Mouse (Mus musculus): ENCODE results near the gene Whamm. TPM values are rescaled to one million over a fixed set of nuclear protein-coding genes. Genes with fewer than 3 reads are reported as not detected.
A peak's percentile ranks its signal among the peaks of the same experiment; 100 is the strongest.

The Whamm gene
- polyA plus RNA-seq, 1 experiment from 2014 or later = 6.9 TPM

- Histone ChIP-seq H3K4me3 (ENCODE audit: low read depth, low read length) (no peak overlapping the region), H3K4me2 (ENCODE audit: low read depth, low read length) (no peak overlapping the region), H3K9me3 (ENCODE audit: control insufficient read depth, low read length) (no peaks in the 10 kb centered on the region), H3K9ac (ENCODE audit: low read depth, low read length) (no peak overlapping the region), H3K36me3 (ENCODE audit: control insufficient read depth, insufficient read depth, low read length) (peaks cover 56% of the 10 kb centered on the region), H3K27me3 (replicated peaks; ENCODE audit: control insufficient read depth, insufficient read depth, low read length) (no peaks in the 10 kb centered on the region), H3K4me1 (ENCODE audit: control insufficient read depth, insufficient read depth, low read length) (no peaks in the 10 kb centered on the region), H3K27ac (replicated peaks; ENCODE audit: low read depth, low read length) (no peak overlapping the region)
- 85% methylated on average over 5 of the region's 5 CpGs for WGBS
- DNase-seq (ENCODE audit: low spot score) = no peak
- ATAC-seq (ENCODE audit: low read depth) = no peak
These were observed 24.0 kb downstream of the Whamm start for GRCm38 (mm10) chr7:81595056-81595455.

- no peak overlapping the region for H3K4me3 ChIP-seq (ENCODE audit: low read depth, low read length)
- H3K27me3 ChIP-seq (replicated peaks; ENCODE audit: control insufficient read depth, insufficient read depth, low read length) = no peaks in the 10 kb centered on the region
- no peaks in the 10 kb centered on the region for H3K4me1 ChIP-seq (ENCODE audit: control insufficient read depth, insufficient read depth, low read length)
- H3K4me2 ChIP-seq (ENCODE audit: low read depth, low read length) = no peak overlapping the region
- H3K9ac ChIP-seq (ENCODE audit: low read depth, low read length) = no peak overlapping the region
- H3K9me3 ChIP-seq (ENCODE audit: control insufficient read depth, low read length) = no peaks in the 10 kb centered on the region
- WGBS = 81% methylated on average over 6 of the region's 6 CpGs
- H3K36me3 ChIP-seq (ENCODE audit: control insufficient read depth, insufficient read depth, low read length) = peaks cover 51% of the 10 kb centered on the region
- DNase-seq (ENCODE audit: low spot score) = no peak
- no peak overlapping the region for H3K27ac ChIP-seq (replicated peaks; ENCODE audit: low read depth, low read length)
- no peak for ATAC-seq (ENCODE audit: low read depth)
These were observed 25.0 kb downstream of the Whamm start for GRCm38 (mm10) chr7:81596086-81596485.

DNA sequence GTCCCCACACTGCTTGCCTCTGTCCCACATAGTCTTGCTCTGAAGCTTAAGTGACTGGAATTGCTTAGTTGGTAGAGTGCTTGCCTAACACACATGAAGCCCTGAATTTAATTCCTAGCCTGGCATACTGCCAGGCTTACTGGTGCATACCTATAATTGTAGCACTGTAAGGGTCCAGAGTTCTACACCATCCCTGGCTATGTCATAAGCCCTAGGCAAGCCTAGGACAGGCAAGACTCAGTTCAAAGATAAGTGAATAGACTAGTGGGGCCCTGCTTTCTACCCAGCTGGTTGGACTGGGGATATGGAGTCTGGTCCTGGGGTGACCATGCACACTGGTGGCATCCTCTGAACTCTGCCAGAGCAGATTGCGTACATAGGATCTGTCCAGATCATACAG lies 26.6 kb downstream of the Whamm start:
- Histone ChIP-seq H3K9ac (ENCODE audit: low read depth, low read length) (no peak overlapping the region), H3K4me1 (ENCODE audit: control insufficient read depth, insufficient read depth, low read length) (no peaks in the 10 kb centered on the region), H3K4me2 (ENCODE audit: low read depth, low read length) (no peak overlapping the region), H3K27ac (replicated peaks; ENCODE audit: low read depth, low read length) (no peak overlapping the region), H3K36me3 (ENCODE audit: control insufficient read depth, insufficient read depth, low read length) (peaks cover 36% of the 10 kb centered on the region; the same call in 1 of the 2 replicates), H3K9me3 (ENCODE audit: control insufficient read depth, low read length) (no peaks in the 10 kb centered on the region), H3K27me3 (replicated peaks; ENCODE audit: control insufficient read depth, insufficient read depth, low read length) (no peaks in the 10 kb centered on the region), H3K4me3 (ENCODE audit: low read depth, low read length) (no peak overlapping the region)
- 96% methylated on average over 1 of the region's 1 CpGs for WGBS
- ATAC-seq (ENCODE audit: low read depth) = no peak
- DNase-seq (ENCODE audit: low spot score) = no peak

GRCm38 (mm10) chr7:81599379-81600280 lies 28.6 kb downstream of the Whamm start:
- ATAC-seq (ENCODE audit: low read depth) (no peak), DNase-seq (ENCODE audit: low spot score) (no peak)
- peaks cover 23% of the 10 kb centered on the region; the same call in 1 of the 2 replicates for H3K36me3 ChIP-seq (ENCODE audit: control insufficient read depth, insufficient read depth, low read length)
- H3K4me2 ChIP-seq (ENCODE audit: low read depth, low read length) = no peak overlapping the region
- H3K4me3 ChIP-seq (ENCODE audit: low read depth, low read length) = no peak overlapping the region
- no peak overlapping the region for H3K9ac ChIP-seq (ENCODE audit: low read depth, low read length)
- no peaks in the 10 kb centered on the region for H3K9me3 ChIP-seq (ENCODE audit: control insufficient read depth, low read length)
- no peak overlapping the region for H3K27ac ChIP-seq (replicated peaks; ENCODE audit: low read depth, low read length)
- 61% methylated on average over 8 of the region's 8 CpGs for WGBS
- no peaks in the 10 kb centered on the region for H3K27me3 ChIP-seq (replicated peaks; ENCODE audit: control insufficient read depth, insufficient read depth, low read length)
- no peaks in the 10 kb centered on the region for H3K4me1 ChIP-seq (ENCODE audit: control insufficient read depth, insufficient read depth, low read length)

GRCm38 (mm10) chr7:81604991-81605390 lies 33.9 kb downstream of the Whamm start:
- ATAC-seq (ENCODE audit: low read depth) (no peak), DNase-seq (ENCODE audit: low spot score) (no peak)
- 77% methylated on average over 5 of the region's 5 CpGs for WGBS
- no peak overlapping the region for H3K9ac ChIP-seq (ENCODE audit: low read depth, low read length)
- H3K36me3 ChIP-seq (ENCODE audit: control insufficient read depth, insufficient read depth, low read length) = no peaks in the 10 kb centered on the region
- no peak overlapping the region for H3K27ac ChIP-seq (replicated peaks; ENCODE audit: low read depth, low read length)
- H3K4me3 ChIP-seq (ENCODE audit: low read depth, low read length) = no peak overlapping the region
- no peaks in the 10 kb centered on the region for H3K4me1 ChIP-seq (ENCODE audit: control insufficient read depth, insufficient read depth, low read length)
- H3K27me3 ChIP-seq (replicated peaks; ENCODE audit: control insufficient read depth, insufficient read depth, low read length) = no peaks in the 10 kb centered on the region
- H3K9me3 ChIP-seq (ENCODE audit: control insufficient read depth, low read length) = no peaks in the 10 kb centered on the region
- H3K4me2 ChIP-seq (ENCODE audit: low read depth, low read length) = no peak overlapping the region

DNA sequence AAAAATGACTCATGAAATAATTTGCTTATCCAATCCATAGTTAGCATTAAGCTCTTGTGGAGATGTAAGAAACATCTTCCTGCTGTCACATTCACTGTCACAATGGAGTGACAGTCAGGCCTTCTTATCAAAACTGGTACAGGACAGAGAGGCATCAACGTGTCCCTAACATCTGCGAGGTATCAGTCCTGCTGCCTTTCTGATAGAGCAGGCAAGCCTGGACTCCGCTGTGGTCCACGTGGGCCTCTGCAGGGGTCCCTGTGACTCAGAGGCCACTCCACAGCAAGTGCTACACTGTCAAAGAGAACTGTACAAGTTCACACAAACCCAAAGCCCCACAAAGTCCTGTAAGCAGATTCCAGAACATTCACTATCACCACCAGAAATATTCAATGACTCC lies 34.4 kb downstream of the Whamm start:
- Histone ChIP-seq H3K27ac (replicated peaks; ENCODE audit: low read depth, low read length) (no peak overlapping the region), H3K9me3 (ENCODE audit: control insufficient read depth, low read length) (no peaks in the 10 kb centered on the region), H3K4me1 (ENCODE audit: control insufficient read depth, insufficient read depth, low read length) (no peaks in the 10 kb centered on the region), H3K36me3 (ENCODE audit: control insufficient read depth, insufficient read depth, low read length) (no peaks in the 10 kb centered on the region), H3K27me3 (replicated peaks; ENCODE audit: control insufficient read depth, insufficient read depth, low read length) (no peaks in the 10 kb centered on the region), H3K4me2 (ENCODE audit: low read depth, low read length) (no peak overlapping the region), H3K9ac (ENCODE audit: low read depth, low read length) (no peak overlapping the region), H3K4me3 (ENCODE audit: low read depth, low read length) (no peak overlapping the region)
- ATAC-seq (ENCODE audit: low read depth) (no peak), DNase-seq (ENCODE audit: low spot score) (no peak)
- 71% methylated on average over 4 of the region's 4 CpGs for WGBS

- Histone ChIP-seq H3K4me2 (ENCODE audit: low read depth, low read length) (no peak overlapping the region), H3K27me3 (replicated peaks; ENCODE audit: control insufficient read depth, insufficient read depth, low read length) (no peaks in the 10 kb centered on the region), H3K27ac (replicated peaks; ENCODE audit: low read depth, low read length) (no peak overlapping the region), H3K4me3 (ENCODE audit: low read depth, low read length) (no peak overlapping the region), H3K36me3 (ENCODE audit: control insufficient read depth, insufficient read depth, low read length) (no peaks in the 10 kb centered on the region), H3K9me3 (ENCODE audit: control insufficient read depth, low read length) (no peaks in the 10 kb centered on the region), H3K4me1 (ENCODE audit: control insufficient read depth, insufficient read depth, low read length) (no peaks in the 10 kb centered on the region), H3K9ac (ENCODE audit: low read depth, low read length) (no peak overlapping the region)
- WGBS = 56% methylated on average over 5 of the region's 5 CpGs
- no peak for ATAC-seq (ENCODE audit: low read depth)
- no peak for DNase-seq (ENCODE audit: low spot score)
These were observed 35.4 kb downstream of the Whamm start for GRCm38 (mm10) chr7:81606452-81606851.

DNA sequence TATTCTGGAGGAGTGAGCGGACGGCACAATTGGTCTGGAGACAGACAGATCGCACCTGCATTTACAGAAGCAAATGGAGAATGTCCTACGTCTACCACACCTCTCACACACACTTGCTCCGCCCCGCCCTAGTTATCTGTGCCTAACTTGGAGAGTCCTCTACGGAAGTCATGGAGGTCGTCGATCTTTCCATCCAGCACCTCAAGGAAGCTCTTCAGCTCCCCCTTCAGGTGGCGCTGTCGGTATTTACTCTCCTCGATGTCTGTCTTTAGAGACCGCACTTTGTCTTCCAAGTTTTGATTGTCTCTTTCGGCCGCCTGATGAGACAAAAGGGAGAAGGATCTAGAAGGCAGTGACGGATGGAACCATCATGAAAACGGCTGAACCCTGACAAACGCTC lies 39.1 kb downstream of the Whamm start:
- WGBS = 63% methylated on average over 18 of the region's 18 CpGs

More for the DNA sequence above, 39.1 kb downstream of the Whamm start:
- DNase-seq (ENCODE audit: low spot score) = peak; percentile 20
- Histone ChIP-seq H3K27ac (replicated peaks; ENCODE audit: low read depth, low read length) (no peak overlapping the region), H3K4me2 (ENCODE audit: low read depth, low read length) (no peak overlapping the region), H3K27me3 (replicated peaks; ENCODE audit: control insufficient read depth, insufficient read depth, low read length) (no peaks in the 10 kb centered on the region), H3K9ac (ENCODE audit: low read depth, low read length) (no peak overlapping the region), H3K36me3 (ENCODE audit: control insufficient read depth, insufficient read depth, low read length) (no peaks in the 10 kb centered on the region), H3K4me3 (ENCODE audit: low read depth, low read length) (no peak overlapping the region), H3K4me1 (ENCODE audit: control insufficient read depth, insufficient read depth, low read length) (no peaks in the 10 kb centered on the region), H3K9me3 (ENCODE audit: control insufficient read depth, low read length) (no peaks in the 10 kb centered on the region)
- no peak for ATAC-seq (ENCODE audit: low read depth)

All from embryonic facial prominence, embryonic 14.5 days (tissue).